ENCODE assay signal across 9 mouse cellular contexts in the genomic region with DNA sequence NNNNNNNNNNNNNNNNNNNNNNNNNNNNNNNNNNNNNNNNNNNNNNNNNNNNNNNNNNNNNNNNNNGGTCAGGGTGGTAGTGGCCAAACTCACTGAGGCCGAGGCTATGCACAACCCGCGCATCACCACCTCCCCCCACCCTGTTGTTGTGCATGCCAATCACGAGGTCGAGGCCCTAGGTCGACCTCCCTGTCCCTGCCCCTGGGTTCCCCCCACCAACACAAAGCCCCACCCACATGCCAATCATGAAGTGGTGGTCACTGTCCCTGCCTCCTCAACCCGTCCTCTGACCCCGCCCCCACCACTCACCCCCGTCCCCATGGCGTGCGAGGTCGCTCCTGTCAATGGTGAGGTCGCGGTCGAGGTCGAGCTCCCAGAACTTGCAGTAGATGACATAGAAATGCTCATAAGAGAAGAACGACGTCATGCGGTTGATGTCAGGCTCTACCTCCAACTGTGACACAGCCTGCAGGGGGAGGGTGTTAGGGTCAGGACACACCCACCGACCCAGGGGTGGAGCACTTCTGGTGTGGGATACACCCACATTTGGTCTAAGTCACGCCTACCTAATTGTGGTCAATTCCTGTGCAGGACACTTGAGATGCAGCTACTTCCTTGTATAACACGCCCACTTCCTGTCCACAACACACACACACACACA. TPM values are rescaled to one million over a fixed set of nuclear protein-coding genes. Genes with fewer than 3 reads are reported as not detected.
DNase-seq lines count a peak whose midpoint lies in the region; ATAC-seq lines count a peak whose summit lies in the region.
"Had no signal": no experiment of that assay in that cellular context is flagged by ENCODE, and none has a peak within 500 bp of the region (broad histone marks: within the 10 kb centered on the region; RNA-seq: fewer than 3 reads in every experiment).

No protein-coding gene starts in this region.

- no peak overlapping the region for H3K27ac ChIP-seq in hindbrain, embryonic 13.5 days
- H3K27ac ChIP-seq in hindbrain, embryonic 10.5 days: no peak overlapping the region

- H3K4me1 ChIP-seq in hindbrain, embryonic 13.5 days (replicated peaks): no peaks in the 10 kb centered on the region
- H3K4me1 ChIP-seq in hindbrain, embryonic 10.5 days (replicated peaks): no peaks in the 10 kb centered on the region

- no peak overlapping the region for H3K9ac ChIP-seq in hindbrain, embryonic 13.5 days

- peaks cover 22% of the 10 kb centered on the region for H3K9me3 ChIP-seq in hindbrain, embryonic 13.5 days
- H3K9me3 ChIP-seq in hindbrain, embryonic 10.5 days: peaks cover 35% of the 10 kb centered on the region

- intact Hi-C loops in left cerebral cortex, postnatal 4 days (cut with DNase I): no loop called here

- peaks cover 38% of the 10 kb centered on the region for H3K36me3 ChIP-seq in hindbrain, embryonic 13.5 days
- peaks cover 39% of the 10 kb centered on the region for H3K36me3 ChIP-seq in hindbrain, embryonic 10.5 days

- DNase-seq in hindbrain, embryonic 10.5 days (ENCODE audit: low spot score): no peak
- peak; percentile 63 for DNase-seq in ES-CJ7 (ENCODE audit: low read depth, low spot score)
- DNase-seq in cerebellum, adult 8-10 months: peak; percentile 34
- peak; percentile 17 for DNase-seq in left cerebral cortex, postnatal 4 days
- DNase-seq in naive thymus-derived CD4-positive, alpha-beta T cell, adult 2 months (ENCODE audit: low read depth): peak; percentile 52
- DNase-seq in c-Kit-positive CD71-positive TER-119-positive erythroid progenitor cells, embryonic 14.5 days (ENCODE audit: low spot score): no peak

- peaks cover 3% of the 10 kb centered on the region; the same call in 1 of the 2 replicates for H3K27me3 ChIP-seq in hindbrain, embryonic 13.5 days
- H3K27me3 ChIP-seq in hindbrain, embryonic 10.5 days (ENCODE audit: insufficient read depth, poor library complexity, severe bottlenecking): no peaks in the 10 kb centered on the region

- H3K4me3 ChIP-seq in hindbrain, embryonic 13.5 days: no peak overlapping the region
- H3K4me3 ChIP-seq in hindbrain, embryonic 10.5 days: no peak overlapping the region

- 94% methylated on average over 21 of the region's 22 CpGs for WGBS in hindbrain, embryonic 13.5 days
- WGBS in hindbrain, embryonic 10.5 days: 95% methylated on average over 22 of the region's 22 CpGs

- ATAC-seq in hindbrain, embryonic 13.5 days (ENCODE audit: low FRiP score): peak; percentile 14; the same call in 1 of the 2 replicates
- peak; percentile 13 to 37; a peak in 2 of 4 replicates for ATAC-seq in hematopoietic stem cell, adult 5-6 weeks (replicated peaks in 1 of 2; ENCODE audit: insufficient read depth in 1 of 2, low FRiP score in 2 of 2, low TSS enrichment in 1 of 2, low read depth in 1 of 2, poor library complexity in 2 of 2, severe bottlenecking in 2 of 2)

- no peak overlapping the region for H3K4me2 ChIP-seq in hindbrain, embryonic 13.5 days

RNA-seq across cellular contexts. Expression of gene Ppp2r3d, which starts 37.9 kb away (rescaled TPM):
- polyA plus RNA-seq in hindbrain, embryonic 13.5 days (2015; fragmentation: Nextera tagmentation; extraction: Ambion mirVana): 154 and 166 TPM in 2 replicates
- polyA plus RNA-seq in hindbrain, embryonic 10.5 days (2016; fragmentation: Nextera tagmentation; extraction: Ambion mirVana): 142 and 209 TPM in 2 replicates
- 19.9 and 30.1 TPM in 2 replicates for total RNA-seq in hematopoietic stem cell, adult 5-6 weeks (2017)
- total RNA-seq in left cerebral cortex, postnatal 4 days (2021): 100 to 1,000 TPM; 123 to 127 TPM

RNA-seq across cellular contexts. Expression of gene Gm21836, which starts 54.8 kb away (rescaled TPM):
- polyA plus RNA-seq in hindbrain, embryonic 13.5 days (2015; fragmentation: Nextera tagmentation; extraction: Ambion mirVana): not detected in 2 replicates
- not detected in 2 replicates for polyA plus RNA-seq in hindbrain, embryonic 10.5 days (2016; fragmentation: Nextera tagmentation; extraction: Ambion mirVana)
- not detected in 2 replicates for total RNA-seq in hematopoietic stem cell, adult 5-6 weeks (2017)
- not detected for total RNA-seq in left cerebral cortex, postnatal 4 days (2021)
- total RNA-seq: left cerebral cortex, adult 18-20 months had no signal

Comparison
In these comparisons a context has a peak if more than half of its experiments do, and no peak if none do; other contexts are left out.
1. DNase-seq: peak in ES-CJ7 (single experiment), cerebellum, adult 8-10 months (single experiment), left cerebral cortex, postnatal 4 days (single experiment) and naive thymus-derived CD4-positive, alpha-beta T cell, adult 2 months (single experiment); none in hindbrain, embryonic 10.5 days (single experiment) and c-Kit-positive CD71-positive TER-119-positive erythroid progenitor cells, embryonic 14.5 days (single experiment).